Mouse (Mus musculus): Measurements from ENCODE around the gene Limk1. TPM values are rescaled to one million over a fixed set of nuclear protein-coding genes. Genes with fewer than 3 reads are reported as not detected.

The Limk1 gene
- 9.5 and 11.8 TPM in 2 replicates for total RNA-seq (2015)
- 7.5 and 8.3 TPM in 2 replicates for total RNA-seq (2017)

GRCm38 (mm10) chr5:134688086-134688717 lies at the start of gene Limk1:
Gene Limk1 (minus strand): TSS chr5:134688598.
- no peak for ATAC-seq (ENCODE audit: poor library complexity, severe bottlenecking)

- ATAC-seq (ENCODE audit: poor library complexity, severe bottlenecking): no peak
Measured at GRCm38 (mm10) chr5:134734920-134735319, 46.5 kb upstream of the Limk1 start.

- no peak for ATAC-seq (ENCODE audit: poor library complexity, severe bottlenecking)
Measured at GRCm38 (mm10) chr5:134734072-134734471, 45.7 kb upstream of the Limk1 start.

- ATAC-seq (ENCODE audit: poor library complexity, severe bottlenecking): no peak
Measured at GRCm38 (mm10) chr5:134733241-134733640, 44.8 kb upstream of the Limk1 start.

GRCm38 (mm10) chr5:134729124-134729523 lies 40.7 kb upstream of the Limk1 start:
- ATAC-seq (ENCODE audit: poor library complexity, severe bottlenecking): no peak

GRCm38 (mm10) chr5:134728535-134728934 lies 40.1 kb upstream of the Limk1 start:
- no peak for ATAC-seq (ENCODE audit: poor library complexity, severe bottlenecking)

GRCm38 (mm10) chr5:134727001-134727639 lies 38.7 kb upstream of the Limk1 start:
- ATAC-seq (ENCODE audit: poor library complexity, severe bottlenecking): no peak

GRCm38 (mm10) chr5:134725299-134725698 lies 36.9 kb upstream of the Limk1 start:
- ATAC-seq (ENCODE audit: poor library complexity, severe bottlenecking): no peak

- no peak for ATAC-seq (ENCODE audit: poor library complexity, severe bottlenecking)
Measured at GRCm38 (mm10) chr5:134720058-134720457, 31.7 kb upstream of the Limk1 start.

- ATAC-seq (ENCODE audit: poor library complexity, severe bottlenecking): no peak
Measured at GRCm38 (mm10) chr5:134711076-134711475, 22.7 kb upstream of the Limk1 start.

- no peak for ATAC-seq (ENCODE audit: poor library complexity, severe bottlenecking)
Measured at GRCm38 (mm10) chr5:134709275-134709674, 20.9 kb upstream of the Limk1 start.

GRCm38 (mm10) chr5:134704157-134704556 lies 15.8 kb upstream of the Limk1 start:
- ATAC-seq (ENCODE audit: poor library complexity, severe bottlenecking): peak; percentile 93

- no peak for ATAC-seq (ENCODE audit: poor library complexity, severe bottlenecking)
Measured at GRCm38 (mm10) chr5:134695539-134695938, 7.1 kb upstream of the Limk1 start.

- no peak for ATAC-seq (ENCODE audit: poor library complexity, severe bottlenecking)
Measured at GRCm38 (mm10) chr5:134695082-134695481, 6.7 kb upstream of the Limk1 start.

- no peak for ATAC-seq (ENCODE audit: poor library complexity, severe bottlenecking)
Measured at GRCm38 (mm10) chr5:134692704-134693103, 4.3 kb upstream of the Limk1 start.

- ATAC-seq (ENCODE audit: poor library complexity, severe bottlenecking): peak; percentile 91
Measured at GRCm38 (mm10) chr5:134688718-134689284, 403 bp upstream of the Limk1 start.

GRCm38 (mm10) chr5:134687187-134687586 lies 1.2 kb downstream of the Limk1 start:
- no peak for ATAC-seq (ENCODE audit: poor library complexity, severe bottlenecking)

GRCm38 (mm10) chr5:134686541-134686940 lies 1.9 kb downstream of the Limk1 start:
- no peak for ATAC-seq (ENCODE audit: poor library complexity, severe bottlenecking)

GRCm38 (mm10) chr5:134684398-134684797 lies 4.0 kb downstream of the Limk1 start:
- ATAC-seq (ENCODE audit: poor library complexity, severe bottlenecking): no peak

- no peak for ATAC-seq (ENCODE audit: poor library complexity, severe bottlenecking)
Measured at GRCm38 (mm10) chr5:134683813-134684212, 4.6 kb downstream of the Limk1 start.

GRCm38 (mm10) chr5:134680238-134680637 lies 8.2 kb downstream of the Limk1 start:
- no peak for ATAC-seq (ENCODE audit: poor library complexity, severe bottlenecking)
